ENCODE assay signal across 25 mouse cellular contexts in the genomic region with DNA sequence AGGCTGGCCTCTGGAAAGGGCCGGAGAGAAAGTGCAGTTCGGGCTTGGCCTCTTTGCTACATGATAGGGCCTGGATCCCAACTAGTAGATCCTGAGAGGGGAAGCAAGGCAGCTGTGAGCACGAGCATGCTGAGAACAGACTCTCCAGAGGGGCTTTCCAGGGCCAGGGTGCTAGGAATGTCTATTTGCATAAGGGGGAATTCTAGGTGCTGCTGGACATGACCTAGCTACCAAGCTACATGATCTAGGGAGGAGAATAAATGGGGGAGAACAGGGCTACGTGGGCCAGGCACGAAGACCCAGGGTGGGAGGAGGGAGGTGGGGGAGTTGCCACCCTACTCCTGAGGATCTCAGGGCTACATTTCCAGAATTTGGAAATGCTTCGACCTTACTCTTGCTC.
"Had no signal": no experiment of that assay in that cellular context is flagged by ENCODE, and none has a peak within 500 bp of the region (broad histone marks: within the 10 kb centered on the region; RNA-seq: fewer than 3 reads in every experiment).

No protein-coding gene starts in this region.

- H3K9ac ChIP-seq: heart, embryonic 13.5 days; heart, embryonic 15.5 days; hindbrain, embryonic 12.5 days; hindbrain, embryonic 14.5 days; limb, embryonic 12.5 days; liver, embryonic 13.5 days had no signal

- H3K4me3 ChIP-seq: gastrocnemius, adult 2 months; heart, adult 2 months; heart, embryonic 13.5 days; heart, embryonic 15.5 days; hindbrain, embryonic 10.5 days; hindbrain, embryonic 12.5 days; layer of hippocampus, adult 2 months; left cerebral cortex, adult 2 months; limb, embryonic 10.5 days; limb, embryonic 12.5 days; liver, embryonic 13.5 days had no signal

- H3K4me2 ChIP-seq: heart, embryonic 13.5 days; heart, embryonic 15.5 days; hindbrain, embryonic 12.5 days; hindbrain, embryonic 14.5 days; limb, embryonic 12.5 days; liver, embryonic 11.5 days; liver, embryonic 13.5 days had no signal

- H3K27ac ChIP-seq: gastrocnemius, adult 2 months; heart, adult 2 months; heart, embryonic 13.5 days; heart, embryonic 15.5 days; hindbrain, embryonic 10.5 days; hindbrain, embryonic 12.5 days; hindbrain, embryonic 14.5 days; layer of hippocampus, adult 2 months; left cerebral cortex, adult 2 months; limb, embryonic 10.5 days; limb, embryonic 12.5 days; liver, embryonic 13.5 days had no signal

- ATAC-seq: hindbrain, embryonic 16.5 days; inflammation-experienced regulatory T-cells, adult 6 months had no signal

- DNase-seq: gastrocnemius, adult 2 months; gastrocnemius, postnatal 10 days; gastrocnemius, postnatal 25 days; heart, adult 2 months; heart, postnatal 14 days; heart, postnatal 36 days; kidney, adult 18-20 months; kidney, adult 8-10 months; kidney, postnatal 10 days; kidney, postnatal 25 days; kidney, postnatal 4 days; liver; liver, embryonic 13.5 days had no signal

- H3K4me1 ChIP-seq: limb, embryonic 12.5 days; liver, embryonic 13.5 days had no signal

- H3K9me3 ChIP-seq: heart, embryonic 13.5 days; heart, embryonic 15.5 days; limb, embryonic 10.5 days; limb, embryonic 12.5 days; liver, embryonic 13.5 days had no signal

- H3K36me3 ChIP-seq: heart, embryonic 13.5 days; heart, embryonic 15.5 days; hindbrain, embryonic 10.5 days; hindbrain, embryonic 12.5 days; limb, embryonic 10.5 days; limb, embryonic 12.5 days; liver, embryonic 13.5 days had no signal

- H3K27me3 ChIP-seq: heart, embryonic 13.5 days; heart, embryonic 15.5 days; hindbrain, embryonic 12.5 days; limb, embryonic 12.5 days; liver, embryonic 13.5 days had no signal
